Mouse (Mus musculus): ENCODE results near the gene Gabra4. TPM values are rescaled to one million over a fixed set of nuclear protein-coding genes. Genes with fewer than 3 reads are reported as not detected.
"Not testable (repeated sequence)": the region's sequence is repeated elsewhere in the genome, so short reads cannot be mapped to it uniquely, and the experiment has no call there.

Gene Gabra4
- total and polyA plus RNA-seq, 2 experiments, result not detected

DNA sequence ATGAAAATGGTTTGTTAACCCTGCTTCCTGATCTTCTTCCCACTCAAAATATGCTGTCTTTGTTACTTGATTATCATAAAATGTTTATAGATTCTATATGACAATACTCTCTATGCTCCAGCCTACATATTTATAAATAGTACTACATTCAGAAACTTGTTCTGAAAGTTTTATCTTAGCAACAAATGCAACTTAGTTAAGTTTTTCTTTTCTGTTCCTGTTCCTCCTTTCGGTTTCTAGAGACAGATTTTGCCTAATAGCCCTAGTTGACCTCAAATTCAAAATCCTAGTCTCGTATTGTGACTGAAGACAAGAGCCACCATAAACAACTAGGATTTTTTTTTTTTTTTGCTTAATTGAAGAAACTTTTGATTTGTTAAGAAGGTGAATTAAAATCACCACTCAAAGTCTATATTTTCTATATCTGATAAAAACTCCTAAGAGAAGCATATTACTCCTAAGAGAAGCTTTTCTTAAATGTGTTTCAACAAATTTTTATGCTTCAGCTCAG lies 64.3 kb downstream of the Gabra4 start:
- Histone ChIP-seq H3K4me3 (ENCODE audit: insufficient read depth, low read depth, low read length) (no peak overlapping the region), H3K4me1 (ENCODE audit: control insufficient read depth, insufficient read depth, low read length) (no peaks in the 10 kb centered on the region), H3K79me2 (ENCODE audit: control insufficient read depth, insufficient read depth, low read length) (no peaks in the 10 kb centered on the region), H3K27ac (replicated peaks; ENCODE audit: insufficient read depth, low read depth, low read length) (no peak overlapping the region), H3K9ac (ENCODE audit: low read depth, low read length) (no peak overlapping the region), H3K36me3 (ENCODE audit: control insufficient read depth, insufficient read depth, low read length) (no peaks in the 10 kb centered on the region), H3K27me3 (ENCODE audit: control insufficient read depth, insufficient read depth, low read length) (no peaks in the 10 kb centered on the region)
- 60% methylated on average over 2 of the region's 2 CpGs for WGBS
- peak; percentile 9 for DNase-seq (ENCODE audit: extremely low read depth, low read depth, low spot score)
- no peak for TF ChIP-seq POLR2A (IDR thresholded peaks at IDR 0.05; ENCODE audit: extremely low read depth, insufficient read depth, low read length)
- TF ChIP-seq CTCF (IDR thresholded peaks at IDR 0.05; ENCODE audit: low read depth, low read length), result no peak

DNA sequence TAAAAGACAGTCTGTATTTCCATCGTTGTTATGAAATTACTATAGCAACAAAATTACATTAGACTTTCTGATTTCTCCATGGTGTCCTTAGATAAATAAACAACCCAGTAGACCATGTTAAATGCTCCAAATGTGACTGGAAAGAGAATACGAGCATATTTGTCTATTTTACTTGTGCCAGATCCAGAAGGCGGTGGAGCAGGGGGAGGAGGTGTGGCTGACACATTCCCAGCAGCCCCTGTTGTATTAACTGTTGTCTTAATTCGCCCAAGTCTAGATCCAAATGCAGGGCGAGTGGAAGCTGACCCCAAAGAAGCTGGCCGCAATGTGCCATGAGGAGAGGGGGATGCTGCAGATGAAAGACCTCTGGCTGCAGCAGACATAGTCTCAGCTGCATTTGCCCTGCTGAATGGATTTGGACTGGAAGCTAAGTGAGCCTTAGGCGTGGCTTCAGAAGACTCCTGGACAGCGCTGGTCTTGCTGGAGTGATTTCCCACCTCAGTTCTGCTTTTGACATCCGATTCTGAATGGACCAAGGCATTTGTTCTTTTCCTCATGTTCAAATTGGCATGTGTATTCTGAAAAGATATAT lies 86.4 kb downstream of the Gabra4 start:
- Histone ChIP-seq H3K36me3 (ENCODE audit: control insufficient read depth, insufficient read depth, low read length) (no peaks in the 10 kb centered on the region), H3K9ac (ENCODE audit: low read depth, low read length) (no peak overlapping the region), H3K79me2 (ENCODE audit: control insufficient read depth, insufficient read depth, low read length) (no peaks in the 10 kb centered on the region), H3K27ac (replicated peaks; ENCODE audit: insufficient read depth, low read depth, low read length) (no peak overlapping the region), H3K4me3 (ENCODE audit: insufficient read depth, low read depth, low read length) (no peak overlapping the region), H3K4me1 (ENCODE audit: control insufficient read depth, insufficient read depth, low read length) (no peaks in the 10 kb centered on the region), H3K27me3 (ENCODE audit: control insufficient read depth, insufficient read depth, low read length) (no peaks in the 10 kb centered on the region)
- no peak for DNase-seq (ENCODE audit: extremely low read depth, low read depth, low spot score)
- 74% methylated on average over 9 of the region's 9 CpGs for WGBS
- no peak for TF ChIP-seq POLR2A (IDR thresholded peaks at IDR 0.05; ENCODE audit: extremely low read depth, insufficient read depth, low read length)
- no peak for TF ChIP-seq CTCF (IDR thresholded peaks at IDR 0.05; ENCODE audit: low read depth, low read length)

DNA sequence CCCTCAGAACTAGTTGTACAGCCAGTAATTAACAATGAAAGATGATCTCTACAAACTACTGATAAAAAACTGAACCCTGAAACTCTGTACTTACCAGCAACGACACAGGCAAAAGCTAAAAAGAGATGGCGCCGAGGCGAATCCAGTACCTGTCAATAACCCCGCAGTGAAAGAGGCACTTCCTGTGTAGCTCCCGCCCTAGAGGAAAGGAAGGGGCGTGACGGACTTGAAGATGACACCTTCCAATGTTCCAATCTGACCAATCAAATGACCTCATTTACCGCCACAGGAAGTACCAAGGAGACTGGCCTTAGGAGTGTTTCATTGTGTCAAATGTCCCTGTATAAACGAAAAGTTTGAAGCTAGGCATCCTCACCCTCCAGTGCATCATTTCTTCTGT lies 110.0 kb downstream of the Gabra4 start, which contains the start of gene Cox7b2:
Gene Cox7b2, minus strand, starts transcription at position 127 of the 400 bp plus-strand sequence.
- no peak for DNase-seq (ENCODE audit: extremely low read depth, low read depth, low spot score)
- Histone ChIP-seq H3K4me3 (ENCODE audit: insufficient read depth, low read depth, low read length) (no peak within 1 kb of the TSS), H3K27me3 (ENCODE audit: control insufficient read depth, insufficient read depth, low read length) (no peaks in the 10 kb centered on the region), H3K36me3 (ENCODE audit: control insufficient read depth, insufficient read depth, low read length) (no peaks in the 10 kb centered on the region), H3K27ac (replicated peaks; ENCODE audit: insufficient read depth, low read depth, low read length) (no peak within 1 kb of the TSS), H3K4me1 (ENCODE audit: control insufficient read depth, insufficient read depth, low read length) (no peaks in the 10 kb centered on the region), H3K79me2 (ENCODE audit: control insufficient read depth, insufficient read depth, low read length) (no peaks in the 10 kb centered on the region), H3K9ac (ENCODE audit: low read depth, low read length) (no peak within 1 kb of the TSS)
- WGBS, result 91% methylated on average over 10 of the region's 10 CpGs
- TF ChIP-seq CTCF (IDR thresholded peaks at IDR 0.05; ENCODE audit: low read depth, low read length), result no peak
- no peak for TF ChIP-seq POLR2A (IDR thresholded peaks at IDR 0.05; ENCODE audit: extremely low read depth, insufficient read depth, low read length)

DNA sequence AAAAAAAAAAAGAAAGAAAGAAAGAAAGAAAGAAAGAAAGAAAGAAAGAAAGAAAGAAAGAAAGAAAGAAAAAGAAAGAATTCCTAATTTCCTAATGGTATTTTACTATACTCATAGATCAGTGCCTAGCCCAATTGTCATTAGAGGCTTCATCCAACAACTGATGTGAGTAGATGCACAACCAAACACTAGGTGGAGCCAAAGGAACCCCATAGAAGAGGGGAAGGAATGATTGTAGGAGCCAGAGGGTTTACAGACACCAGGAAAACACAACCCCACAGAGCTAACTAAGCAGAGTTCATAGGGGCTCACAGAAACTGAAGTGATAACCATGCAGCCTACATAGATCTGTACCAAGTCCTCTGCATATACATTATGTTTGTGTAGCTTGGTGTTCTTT lies 112.6 kb downstream of the Gabra4 start:
- H3K79me2 ChIP-seq (ENCODE audit: control insufficient read depth, insufficient read depth, low read length), result no peaks in the 10 kb centered on the region
- H3K27ac ChIP-seq (replicated peaks; ENCODE audit: insufficient read depth, low read depth, low read length), result no peak overlapping the region
- H3K4me3 ChIP-seq (ENCODE audit: insufficient read depth, low read depth, low read length), result no peak overlapping the region
- no peaks in the 10 kb centered on the region for H3K27me3 ChIP-seq (ENCODE audit: control insufficient read depth, insufficient read depth, low read length)
- no peak for TF ChIP-seq CTCF (IDR thresholded peaks at IDR 0.05; ENCODE audit: low read depth, low read length)
- no peak for TF ChIP-seq POLR2A (IDR thresholded peaks at IDR 0.05; ENCODE audit: extremely low read depth, insufficient read depth, low read length)
- DNase-seq (ENCODE audit: extremely low read depth, low read depth, low spot score), result peak; percentile 16
- no peak overlapping the region for H3K9ac ChIP-seq (ENCODE audit: low read depth, low read length)
- H3K36me3 ChIP-seq (ENCODE audit: control insufficient read depth, insufficient read depth, low read length), result no peaks in the 10 kb centered on the region
- H3K4me1 ChIP-seq (ENCODE audit: control insufficient read depth, insufficient read depth, low read length), result no peaks in the 10 kb centered on the region

DNA sequence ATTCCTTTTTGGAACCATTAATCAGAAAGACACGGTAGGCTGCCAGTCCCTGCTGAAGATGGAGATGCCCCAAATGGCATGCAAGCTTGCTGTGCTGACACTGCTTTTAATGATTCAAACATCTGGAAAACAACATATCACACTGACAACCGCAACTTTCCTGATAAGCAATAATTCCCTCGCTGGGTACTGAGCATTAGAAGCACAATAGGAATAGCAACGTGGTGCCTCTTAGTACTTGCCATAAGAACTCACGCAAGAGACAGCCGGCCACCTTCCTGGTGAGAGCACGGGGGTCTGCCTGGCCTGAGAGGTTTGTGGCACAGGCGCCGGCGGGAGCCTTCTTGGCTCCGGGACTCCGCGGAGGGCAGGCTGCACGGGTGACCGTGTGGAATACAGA lies 132.6 kb downstream of the Gabra4 start:
- WGBS, result 64% methylated on average over 11 of the region's 15 CpGs
- H3K36me3 ChIP-seq (ENCODE audit: control insufficient read depth, insufficient read depth, low read length); H3K27me3 ChIP-seq (ENCODE audit: control insufficient read depth, insufficient read depth, low read length): not testable (repeated sequence)

More for the DNA sequence above, 132.6 kb downstream of the Gabra4 start:
- H3K27ac ChIP-seq (replicated peaks; ENCODE audit: insufficient read depth, low read depth, low read length); H3K9ac ChIP-seq (ENCODE audit: low read depth, low read length); H3K79me2 ChIP-seq (ENCODE audit: control insufficient read depth, insufficient read depth, low read length); H3K4me1 ChIP-seq (ENCODE audit: control insufficient read depth, insufficient read depth, low read length); DNase-seq (ENCODE audit: extremely low read depth, low read depth, low spot score); H3K4me3 ChIP-seq (ENCODE audit: insufficient read depth, low read depth, low read length): not testable (repeated sequence)

Other genes starting within 250 kb of the Gabra4 start
- gene Cox7b2, start 110.1 kb downstream of the Gabra4 start, total RNA-seq (2014; rRNA removed), result not detected in 2 replicates
- not detected in 2 replicates for gene Cox7b2, start 110.1 kb downstream of the Gabra4 start, polyA plus RNA-seq (2012; rRNA removed)
- gene Gabrb1, start 195 bp downstream of the Gabra4 start, total RNA-seq (2014; rRNA removed), result not detected in 2 replicates
- not detected in 2 replicates for gene Gabrb1, start 195 bp downstream of the Gabra4 start, polyA plus RNA-seq (2012; rRNA removed)

Data from liver, adult 2 months (tissue).